Mouse (Mus musculus): Measurements from ENCODE around the gene Thrap3. TPM values are rescaled to one million over a fixed set of nuclear protein-coding genes. Genes with fewer than 3 reads are reported as not detected.

The Thrap3 gene
- polyA plus RNA-seq, 1 experiment from 2014 or later, result 148 TPM

GRCm38 (mm10) chr4:126241956-126242355 lies 39.4 kb upstream of the Thrap3 start:
- no peak overlapping the region for H3K4me3 ChIP-seq (ENCODE audit: control insufficient read depth in 1 of 2, insufficient read depth in 1 of 2, low read depth in 1 of 2, low read length in 2 of 2)
- no peak overlapping the region for H3K4me2 ChIP-seq (ENCODE audit: low read length)
- H3K27me3 ChIP-seq (ENCODE audit: control insufficient read depth, insufficient read depth, low read length), result no peaks in the 10 kb centered on the region
- H3K36me3 ChIP-seq (ENCODE audit: control insufficient read depth, insufficient read depth, low read length), result peaks cover 78% of the 10 kb centered on the region
- WGBS, result 24% methylated on average over 9 of the region's 9 CpGs
- no peak for ATAC-seq (ENCODE audit: insufficient number of reproducible peaks, insufficient read depth, low FRiP score, low read depth)
- H3K9ac ChIP-seq (ENCODE audit: low read length), result 0 out of 2 replicates have a peak overlapping the region, but pooled peaks have one; percentile 30
- peak overlapping the region; percentile 2 to 50; a peak in 2 of 4 replicates for H3K27ac ChIP-seq (replicated peaks in 1 of 2; ENCODE audit: control insufficient read depth in 1 of 2, insufficient read depth in 1 of 2, low read depth in 2 of 2, low read length in 2 of 2)
- no peaks in the 10 kb centered on the region for H3K9me3 ChIP-seq (ENCODE audit: control insufficient read depth, low read length)
- peaks cover 23 to 50% of the 10 kb centered on the region in 2 experiments for H3K4me1 ChIP-seq (ENCODE audit: control insufficient read depth in 2 of 2, insufficient read depth in 2 of 2, low read length in 2 of 2)

- ATAC-seq (ENCODE audit: insufficient number of reproducible peaks, insufficient read depth, low FRiP score, low read depth), result no peak
- no peaks in the 10 kb centered on the region for H3K27me3 ChIP-seq (ENCODE audit: control insufficient read depth, insufficient read depth, low read length)
- H3K4me2 ChIP-seq (ENCODE audit: low read length), result no peak overlapping the region
- H3K9ac ChIP-seq (ENCODE audit: low read length), result no peak overlapping the region
- H3K27ac ChIP-seq (replicated peaks in 1 of 2; ENCODE audit: control insufficient read depth in 1 of 2, insufficient read depth in 1 of 2, low read depth in 2 of 2, low read length in 2 of 2), result no peak overlapping the region
- H3K36me3 ChIP-seq (ENCODE audit: control insufficient read depth, insufficient read depth, low read length), result peaks cover 86% of the 10 kb centered on the region
- H3K4me3 ChIP-seq (ENCODE audit: control insufficient read depth in 1 of 2, insufficient read depth in 1 of 2, low read depth in 1 of 2, low read length in 2 of 2), result no peak overlapping the region
- H3K9me3 ChIP-seq (ENCODE audit: control insufficient read depth, low read length), result no peaks in the 10 kb centered on the region
- peaks cover 28 to 51% of the 10 kb centered on the region in 2 experiments for H3K4me1 ChIP-seq (ENCODE audit: control insufficient read depth in 2 of 2, insufficient read depth in 2 of 2, low read length in 2 of 2)
- WGBS, result 82% methylated on average over 13 of the region's 13 CpGs
Measured at GRCm38 (mm10) chr4:126239862-126240475, 37.4 kb upstream of the Thrap3 start.

- peak; percentile 76 for ATAC-seq (ENCODE audit: insufficient number of reproducible peaks, insufficient read depth, low FRiP score, low read depth)
- no peak overlapping the region for H3K4me3 ChIP-seq (ENCODE audit: control insufficient read depth in 1 of 2, insufficient read depth in 1 of 2, low read depth in 1 of 2, low read length in 2 of 2)
- H3K27ac ChIP-seq (replicated peaks in 1 of 2; ENCODE audit: control insufficient read depth in 1 of 2, insufficient read depth in 1 of 2, low read depth in 2 of 2, low read length in 2 of 2), result peak overlapping the region; percentile 94 to 95
- WGBS, result 22% methylated on average over 5 of the region's 5 CpGs
- no peaks in the 10 kb centered on the region for H3K27me3 ChIP-seq (ENCODE audit: control insufficient read depth, insufficient read depth, low read length)
- peak overlapping the region; percentile 48 for H3K4me2 ChIP-seq (ENCODE audit: low read length)
- peak overlapping the region; percentile 62 for H3K9ac ChIP-seq (ENCODE audit: low read length)
- H3K36me3 ChIP-seq (ENCODE audit: control insufficient read depth, insufficient read depth, low read length), result peaks cover 100% of the 10 kb centered on the region
- H3K4me1 ChIP-seq (ENCODE audit: control insufficient read depth in 2 of 2, insufficient read depth in 2 of 2, low read length in 2 of 2), result peaks cover 26 to 40% of the 10 kb centered on the region in 2 experiments
- no peaks in the 10 kb centered on the region for H3K9me3 ChIP-seq (ENCODE audit: control insufficient read depth, low read length)
Measured at GRCm38 (mm10) chr4:126237721-126238242, 35.2 kb upstream of the Thrap3 start.

GRCm38 (mm10) chr4:126236467-126237280 lies 34.1 kb upstream of the Thrap3 start:
- peak overlapping the region; percentile 62 for H3K9ac ChIP-seq (ENCODE audit: low read length)
- H3K27ac ChIP-seq (replicated peaks in 1 of 2; ENCODE audit: control insufficient read depth in 1 of 2, insufficient read depth in 1 of 2, low read depth in 2 of 2, low read length in 2 of 2), result peak overlapping the region; percentile 94 to 95
- peaks cover 19 to 28% of the 10 kb centered on the region in 2 experiments for H3K4me1 ChIP-seq (ENCODE audit: control insufficient read depth in 2 of 2, insufficient read depth in 2 of 2, low read length in 2 of 2)
- H3K4me2 ChIP-seq (ENCODE audit: low read length), result peak overlapping the region; percentile 48
- H3K36me3 ChIP-seq (ENCODE audit: control insufficient read depth, insufficient read depth, low read length), result peaks cover 100% of the 10 kb centered on the region
- H3K4me3 ChIP-seq (ENCODE audit: control insufficient read depth in 1 of 2, insufficient read depth in 1 of 2, low read depth in 1 of 2, low read length in 2 of 2), result no peak overlapping the region
- no peaks in the 10 kb centered on the region for H3K9me3 ChIP-seq (ENCODE audit: control insufficient read depth, low read length)
- ATAC-seq (ENCODE audit: insufficient number of reproducible peaks, insufficient read depth, low FRiP score, low read depth), result no peak
- WGBS, result 45% methylated on average over 53 of the region's 63 CpGs
- no peaks in the 10 kb centered on the region for H3K27me3 ChIP-seq (ENCODE audit: control insufficient read depth, insufficient read depth, low read length)

- Histone ChIP-seq H3K4me2 (ENCODE audit: low read length) (no peak overlapping the region), H3K4me1 (ENCODE audit: control insufficient read depth in 2 of 2, insufficient read depth in 2 of 2, low read length in 2 of 2) (peaks cover 19 to 28% of the 10 kb centered on the region in 2 experiments), H3K9me3 (ENCODE audit: control insufficient read depth, low read length) (no peaks in the 10 kb centered on the region), H3K36me3 (ENCODE audit: control insufficient read depth, insufficient read depth, low read length) (peaks cover 100% of the 10 kb centered on the region), H3K27me3 (ENCODE audit: control insufficient read depth, insufficient read depth, low read length) (no peaks in the 10 kb centered on the region), H3K27ac (replicated peaks in 1 of 2; ENCODE audit: control insufficient read depth in 1 of 2, insufficient read depth in 1 of 2, low read depth in 2 of 2, low read length in 2 of 2) (no peak overlapping the region), H3K9ac (ENCODE audit: low read length) (no peak overlapping the region), H3K4me3 (ENCODE audit: control insufficient read depth in 1 of 2, insufficient read depth in 1 of 2, low read depth in 1 of 2, low read length in 2 of 2) (no peak overlapping the region)
- WGBS, result 81% methylated on average over 10 of the region's 10 CpGs
- no peak for ATAC-seq (ENCODE audit: insufficient number of reproducible peaks, insufficient read depth, low FRiP score, low read depth)
Measured at GRCm38 (mm10) chr4:126235191-126235590, 32.6 kb upstream of the Thrap3 start.

- no peak overlapping the region for H3K9ac ChIP-seq (ENCODE audit: low read length)
- H3K4me1 ChIP-seq (ENCODE audit: control insufficient read depth in 2 of 2, insufficient read depth in 2 of 2, low read length in 2 of 2), result peaks cover 19 to 28% of the 10 kb centered on the region in 2 experiments
- no peaks in the 10 kb centered on the region for H3K9me3 ChIP-seq (ENCODE audit: control insufficient read depth, low read length)
- H3K27me3 ChIP-seq (ENCODE audit: control insufficient read depth, insufficient read depth, low read length), result no peaks in the 10 kb centered on the region
- H3K4me3 ChIP-seq (ENCODE audit: control insufficient read depth in 1 of 2, insufficient read depth in 1 of 2, low read depth in 1 of 2, low read length in 2 of 2), result no peak overlapping the region
- peaks cover 100% of the 10 kb centered on the region for H3K36me3 ChIP-seq (ENCODE audit: control insufficient read depth, insufficient read depth, low read length)
- ATAC-seq (ENCODE audit: insufficient number of reproducible peaks, insufficient read depth, low FRiP score, low read depth), result no peak
- H3K27ac ChIP-seq (replicated peaks in 1 of 2; ENCODE audit: control insufficient read depth in 1 of 2, insufficient read depth in 1 of 2, low read depth in 2 of 2, low read length in 2 of 2), result no peak overlapping the region
- 83% methylated on average over 18 of the region's 18 CpGs for WGBS
- H3K4me2 ChIP-seq (ENCODE audit: low read length), result no peak overlapping the region
Measured at GRCm38 (mm10) chr4:126234496-126235175, 32.1 kb upstream of the Thrap3 start.

- no peak overlapping the region for H3K4me3 ChIP-seq (ENCODE audit: control insufficient read depth in 1 of 2, insufficient read depth in 1 of 2, low read depth in 1 of 2, low read length in 2 of 2)
- no peaks in the 10 kb centered on the region for H3K9me3 ChIP-seq (ENCODE audit: control insufficient read depth, low read length)
- ATAC-seq (ENCODE audit: insufficient number of reproducible peaks, insufficient read depth, low FRiP score, low read depth), result no peak
- no peaks in the 10 kb centered on the region for H3K27me3 ChIP-seq (ENCODE audit: control insufficient read depth, insufficient read depth, low read length)
- no peak overlapping the region for H3K9ac ChIP-seq (ENCODE audit: low read length)
- peaks cover 91% of the 10 kb centered on the region for H3K36me3 ChIP-seq (ENCODE audit: control insufficient read depth, insufficient read depth, low read length)
- no peak overlapping the region for H3K4me2 ChIP-seq (ENCODE audit: low read length)
- no peak overlapping the region for H3K27ac ChIP-seq (replicated peaks in 1 of 2; ENCODE audit: control insufficient read depth in 1 of 2, insufficient read depth in 1 of 2, low read depth in 2 of 2, low read length in 2 of 2)
- WGBS, result 90% methylated on average over 29 of the region's 29 CpGs
- H3K4me1 ChIP-seq (ENCODE audit: control insufficient read depth in 2 of 2, insufficient read depth in 2 of 2, low read length in 2 of 2), result peaks cover 18 to 24% of the 10 kb centered on the region in 2 experiments
Measured at GRCm38 (mm10) chr4:126233676-126234308, 31.2 kb upstream of the Thrap3 start.
